Mouse (Mus musculus) bone marrow macrophage, adult 2 months (primary cell): Measurements from ENCODE around the gene Nol9. TPM values are rescaled to one million over a fixed set of nuclear protein-coding genes. Genes with fewer than 3 reads are reported as not detected.

Source experiments
- H3K27ac ChIP-seq: 2 replicates; pipeline ENCODE4 v1.5.1; 2012; ENCODE audit warnings: low read depth, low read length; ENCODE audit not compliant: insufficient read depth
- H3K4me1 ChIP-seq: 2 replicates; pipeline ENCODE4 v1.6.1; 2012; ENCODE audit warnings: low read length; ENCODE audit not compliant: control insufficient read depth, insufficient read depth
- H3K4me3 ChIP-seq: 2 replicates; pipeline ENCODE4 v1.5.1; 2012; ENCODE audit warnings: mild to moderate bottlenecking, low read length, moderate library complexity; ENCODE audit not compliant: insufficient read depth
- CTCF ChIP-seq: IDR thresholded peaks from 2 replicates; pipeline ENCODE4 v1.5.1; 2012; ENCODE audit warnings: low read depth, mild to moderate bottlenecking, low read length, moderate library complexity
- POLR2A ChIP-seq: IDR thresholded peaks from 2 replicates; pipeline ENCODE4 v1.6.1; 2012; ENCODE audit warnings: mild to moderate bottlenecking, low read depth, low read length, borderline replicate concordance
- polyA plus RNA-seq: library from polyadenylated mRNA; stranded (reverse); fragments of >200 nt; gene quantifications from 2 replicates; pipeline ENCODE4 v1.2.4, GENCODE M21; 2012; ENCODE audit not compliant: missing spikeins, insufficient read depth, insufficient read length

Nol9 gene
- polyA plus RNA-seq, 1 experiment, result 11.1 TPM

DNA sequence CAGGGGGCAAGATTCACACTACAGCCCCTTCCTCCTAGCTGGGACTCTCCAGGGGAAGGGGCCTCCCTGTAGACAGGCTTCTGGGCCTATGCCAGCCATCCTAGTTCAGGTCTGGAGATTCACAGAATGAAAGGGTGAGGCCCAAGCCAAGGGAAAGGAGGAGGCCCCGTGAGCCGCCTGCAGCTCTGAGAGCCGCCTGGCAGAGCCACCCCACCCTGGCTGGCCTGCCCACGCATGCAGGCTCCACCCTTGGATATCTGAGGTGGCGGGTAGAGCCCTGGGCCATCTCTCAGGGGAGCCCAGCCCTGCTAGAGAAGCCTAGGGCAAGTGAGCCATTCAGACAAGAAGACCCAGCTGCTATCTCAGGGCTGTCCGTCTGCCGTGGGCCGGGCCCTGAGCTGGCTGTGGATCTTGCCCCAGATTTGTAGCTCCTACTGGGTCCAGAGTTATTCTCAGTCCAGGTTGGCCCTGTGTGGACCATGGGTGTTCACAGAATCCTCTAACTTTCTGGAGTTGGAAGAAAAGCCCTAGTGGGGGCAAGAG lies 53.7 kb downstream of the Nol9 start:
- Histone ChIP-seq H3K4me3 (no peak overlapping the region), H3K4me1 (peaks cover 7% of the 10 kb centered on the region), H3K27ac (no peak overlapping the region)
- TF ChIP-seq POLR2A (no peak), CTCF (no peak)

DNA sequence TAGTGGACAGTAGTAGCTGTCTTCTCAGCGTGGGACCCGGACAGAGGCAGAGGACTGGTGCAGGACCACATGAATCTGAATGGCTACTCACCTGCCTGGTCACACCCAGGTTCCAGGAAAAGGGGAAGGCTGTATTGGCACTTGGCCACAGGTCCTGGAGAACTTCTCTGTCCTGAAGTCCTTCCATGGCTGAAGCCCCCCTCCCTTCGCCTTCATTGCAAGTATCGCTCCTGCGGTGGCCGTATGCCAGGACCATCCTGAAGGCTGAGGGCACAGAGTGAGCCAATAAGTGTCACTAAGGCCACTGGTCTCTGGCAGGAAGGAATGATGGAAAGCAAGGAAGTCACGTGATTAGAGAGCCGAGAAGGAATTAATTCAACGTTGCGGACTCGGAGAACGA lies 55.1 kb downstream of the Nol9 start:
- no peaks in the 10 kb centered on the region for H3K4me1 ChIP-seq
- H3K27ac ChIP-seq, result no peak overlapping the region
- no peak for TF ChIP-seq POLR2A
- no peak for TF ChIP-seq CTCF
- H3K4me3 ChIP-seq, result no peak overlapping the region

DNA sequence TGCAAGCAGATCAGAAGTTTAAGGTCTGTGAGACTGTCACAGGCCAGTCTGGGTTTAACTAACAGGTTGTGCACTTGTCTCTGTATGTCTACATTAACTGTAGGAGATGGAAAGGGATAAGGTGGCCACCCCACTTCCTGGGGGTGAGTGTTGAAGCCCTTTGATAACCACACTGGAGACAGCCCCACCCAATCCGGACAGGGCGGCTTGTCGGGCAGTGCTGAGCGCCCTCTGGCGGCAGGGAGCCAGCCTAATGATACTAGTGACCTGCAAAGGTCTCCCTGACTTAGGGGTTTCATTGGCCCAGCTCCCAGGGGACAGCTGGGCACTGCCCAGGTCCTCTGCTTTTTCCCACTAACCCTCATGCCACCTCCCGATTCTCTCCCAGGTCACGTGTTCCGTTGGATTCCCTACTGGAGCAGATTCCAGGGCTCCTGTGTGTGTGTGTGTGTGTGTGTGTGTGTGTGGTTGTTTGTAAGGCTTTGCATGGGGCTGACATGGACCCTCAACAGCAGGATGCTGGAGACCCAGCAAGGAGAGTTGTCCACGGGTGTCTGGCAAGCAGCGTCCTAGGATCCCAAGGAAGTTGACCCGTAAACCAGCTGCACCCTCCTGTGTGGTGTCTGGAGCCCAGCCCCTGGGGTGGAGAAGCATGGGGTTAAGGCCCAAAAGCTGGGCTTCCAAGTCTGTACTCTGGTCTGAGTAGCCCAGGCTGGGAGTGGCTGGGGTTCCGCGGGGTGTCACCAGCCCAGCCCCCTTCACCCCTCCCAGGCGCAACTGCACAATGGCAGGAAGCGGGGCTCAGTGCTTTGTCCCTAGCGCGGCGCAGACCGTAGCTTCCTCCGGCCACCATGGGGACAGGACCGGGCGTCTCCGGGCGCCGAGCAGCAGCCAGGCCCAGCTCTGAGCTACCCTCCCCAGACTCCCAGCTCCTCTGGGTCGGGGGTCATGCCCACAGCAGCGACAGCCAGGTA lies 57.1 kb downstream of the Nol9 start:
- Histone ChIP-seq H3K27ac (no peak overlapping the region), H3K4me3 (no peak overlapping the region), H3K4me1 (0 out of 2 replicates have a peak, but pooled peaks cover 2% of the 10 kb centered on the region)
- TF ChIP-seq CTCF (peak; percentile 91), POLR2A (no peak)

DNA sequence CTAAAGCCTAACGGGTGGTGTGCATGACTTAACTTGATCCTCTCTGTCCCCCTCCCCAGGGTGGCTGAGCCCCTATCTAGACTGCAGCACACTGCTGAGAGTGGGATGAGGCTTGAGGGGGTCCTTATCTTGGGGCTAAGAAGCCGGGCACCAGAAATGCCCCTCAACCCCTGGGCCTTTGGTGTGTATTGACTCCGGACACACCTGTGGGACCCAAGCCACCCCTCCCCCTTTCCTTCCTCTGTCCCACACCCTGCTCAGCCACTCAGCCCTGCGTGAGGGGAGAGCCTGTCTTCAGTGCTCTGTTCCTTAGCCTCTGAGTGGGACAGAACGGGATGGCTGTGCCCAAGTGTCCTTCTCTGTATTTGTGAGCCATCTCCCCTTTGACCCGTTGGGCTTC lies 57.8 kb downstream of the Nol9 start:
- TF ChIP-seq POLR2A, result no peak
- TF ChIP-seq CTCF, result no peak
- Histone ChIP-seq H3K4me1 (peaks cover 2% of the 10 kb centered on the region; the same call in 1 of the 2 replicates), H3K27ac (no peak overlapping the region), H3K4me3 (no peak overlapping the region)

DNA sequence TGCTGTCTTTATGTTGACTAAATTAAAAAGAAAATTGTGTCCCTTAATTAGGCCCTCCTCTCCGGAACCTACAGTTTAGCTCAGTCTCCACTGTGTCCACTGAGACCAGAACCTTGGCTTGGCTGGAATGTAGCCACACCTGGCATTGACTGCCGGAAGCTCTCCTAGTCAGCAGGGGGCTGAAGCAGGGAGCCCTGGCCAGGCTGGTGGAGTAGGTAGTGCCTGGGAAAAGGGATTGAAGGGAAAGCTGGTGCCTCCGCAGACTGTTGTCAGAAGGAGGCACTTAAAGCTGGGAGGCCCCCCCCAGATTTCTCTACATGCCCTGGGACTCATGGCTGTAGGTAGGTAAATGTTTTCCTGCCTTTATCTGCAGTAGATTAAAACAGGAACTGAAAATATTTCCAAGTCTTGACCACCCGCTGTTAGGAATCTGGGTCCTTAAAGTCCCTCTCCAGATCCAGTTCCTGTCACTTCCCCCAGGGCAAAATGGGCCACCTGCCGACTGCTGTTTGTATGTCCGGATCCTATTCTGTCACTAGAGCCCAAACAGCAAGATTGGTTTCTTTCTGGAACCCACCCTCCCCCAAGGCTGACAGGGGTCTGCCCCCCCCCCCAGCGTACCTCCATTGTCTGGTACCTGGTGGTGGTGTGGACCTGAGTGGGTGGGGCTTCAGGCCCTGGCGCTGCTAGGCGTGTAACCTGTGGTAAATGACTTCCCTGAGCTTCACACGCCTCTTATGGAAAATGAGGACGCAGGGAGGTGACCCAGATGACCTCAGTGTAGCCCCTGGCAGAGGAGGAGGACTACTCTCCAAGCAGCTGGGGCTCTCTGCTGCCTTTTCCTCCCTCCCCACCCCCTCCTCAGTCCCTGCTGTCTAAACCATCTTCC lies 59.0 kb downstream of the Nol9 start:
- H3K4me1 ChIP-seq, result peaks cover 2% of the 10 kb centered on the region; the same call in 1 of the 2 replicates
- H3K27ac ChIP-seq, result no peak overlapping the region
- no peak for TF ChIP-seq POLR2A
- no peak for TF ChIP-seq CTCF
- no peak overlapping the region for H3K4me3 ChIP-seq

DNA sequence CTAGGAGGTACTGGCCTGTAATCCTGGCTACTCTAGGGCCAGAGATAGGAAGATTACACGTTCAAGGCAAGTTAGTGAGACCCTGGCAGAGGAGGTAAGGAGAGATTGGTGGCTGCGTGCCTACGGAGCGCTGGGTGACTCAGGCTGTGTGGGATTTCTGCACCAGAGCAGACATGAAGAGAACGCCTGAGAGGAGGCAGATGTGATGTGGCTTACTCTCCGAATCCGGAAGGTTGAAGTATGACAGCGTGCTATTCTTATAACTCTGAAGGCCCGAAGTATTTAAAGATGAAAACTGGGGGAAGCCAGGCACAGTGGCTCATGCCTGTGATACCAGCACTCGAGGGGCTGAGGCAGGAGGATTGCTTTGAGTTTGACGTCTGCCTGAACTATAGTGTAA lies 61.4 kb downstream of the Nol9 start:
- TF ChIP-seq POLR2A, result no peak
- no peak for TF ChIP-seq CTCF
- Histone ChIP-seq H3K27ac (no peak overlapping the region), H3K4me3 (no peak overlapping the region), H3K4me1 (peaks cover 2% of the 10 kb centered on the region; the same call in 1 of the 2 replicates)

DNA sequence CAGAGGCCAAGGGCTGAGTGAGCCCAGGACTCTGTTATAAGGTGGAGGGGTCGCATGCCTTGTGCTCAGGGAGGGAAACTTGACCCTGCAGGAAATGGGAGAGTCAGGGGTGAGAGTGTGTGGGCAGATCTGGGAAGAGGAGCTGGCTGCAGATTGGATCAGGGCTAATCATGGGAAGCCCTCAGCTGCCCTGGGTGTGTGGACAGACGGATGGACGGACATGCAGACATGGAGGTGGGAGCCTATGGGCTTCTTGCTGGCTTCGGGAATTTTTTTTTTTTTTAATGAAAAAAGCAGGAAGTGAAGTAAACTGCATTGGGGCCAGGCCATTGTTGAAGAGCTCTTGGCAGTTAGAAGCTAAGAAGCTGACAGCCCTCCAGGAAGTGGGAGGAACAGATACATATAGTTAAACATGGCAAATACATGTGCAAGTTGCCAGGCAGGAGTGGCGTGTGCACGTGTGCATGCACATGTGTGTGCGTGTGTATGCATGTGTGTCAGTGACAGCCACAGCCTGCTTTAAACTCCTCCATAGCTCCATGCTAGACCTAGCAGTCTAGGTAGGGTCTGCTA lies 62.0 kb downstream of the Nol9 start:
- Histone ChIP-seq H3K4me3 (no peak overlapping the region), H3K4me1 (peaks cover 2% of the 10 kb centered on the region; the same call in 1 of the 2 replicates), H3K27ac (no peak overlapping the region)
- no peak for TF ChIP-seq CTCF
- TF ChIP-seq POLR2A, result no peak

DNA sequence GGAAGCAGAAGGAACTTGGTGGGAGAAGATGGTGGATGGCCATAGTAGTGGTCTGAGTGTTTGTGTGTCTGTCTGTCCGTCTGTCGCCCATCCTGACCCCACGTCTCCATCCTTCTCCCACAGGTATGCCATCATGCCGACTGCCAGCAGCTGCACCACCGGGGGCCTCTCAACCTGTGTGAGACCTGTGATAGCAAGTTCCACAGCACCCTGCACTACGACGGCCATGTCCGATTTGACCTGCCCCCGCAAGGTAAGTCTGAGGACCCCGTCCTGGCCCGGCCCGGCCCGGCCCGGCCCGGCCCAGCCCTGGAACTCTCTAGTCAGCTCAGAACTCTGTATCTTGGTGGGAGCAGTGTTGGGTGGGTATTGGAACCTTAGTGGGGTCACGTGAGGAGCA lies 62.8 kb downstream of the Nol9 start:
- peaks cover 2% of the 10 kb centered on the region; the same call in 1 of the 2 replicates for H3K4me1 ChIP-seq
- no peak overlapping the region for H3K27ac ChIP-seq
- no peak for TF ChIP-seq POLR2A
- no peak overlapping the region for H3K4me3 ChIP-seq

DNA sequence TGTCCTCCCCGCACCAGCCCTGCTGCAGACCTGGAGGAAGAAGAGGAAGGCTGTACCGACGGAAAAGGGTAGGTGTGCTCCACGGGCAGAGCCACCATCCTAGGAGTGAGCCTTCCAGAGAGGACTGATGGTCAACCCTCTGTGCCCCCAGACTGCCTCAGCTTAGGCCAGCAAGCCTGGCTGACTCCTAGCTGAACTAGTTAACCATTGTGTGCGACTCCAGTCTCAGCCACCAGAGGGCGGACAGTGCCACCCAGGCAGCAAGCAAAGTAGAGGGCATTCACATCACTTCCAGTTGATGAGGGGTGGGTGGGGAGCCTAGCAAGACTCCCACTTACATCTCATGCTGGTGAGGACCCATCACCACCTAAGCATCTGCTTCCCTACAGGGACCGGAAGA lies 63.9 kb downstream of the Nol9 start:
- TF ChIP-seq CTCF (peak; percentile 84), POLR2A (no peak)
- Histone ChIP-seq H3K4me1 (peaks cover 2% of the 10 kb centered on the region; the same call in 1 of the 2 replicates), H3K27ac (no peak overlapping the region), H3K4me3 (no peak overlapping the region)
